Mouse (Mus musculus): ENCODE measurements around the gene Lca5.

The Lca5 gene

GRCm38 (mm10) chr9:83389570-83389969 is 51.4 kb downstream of the Lca5 start:
- no peak for DNase-seq (ENCODE audit: low spot score)

DNA sequence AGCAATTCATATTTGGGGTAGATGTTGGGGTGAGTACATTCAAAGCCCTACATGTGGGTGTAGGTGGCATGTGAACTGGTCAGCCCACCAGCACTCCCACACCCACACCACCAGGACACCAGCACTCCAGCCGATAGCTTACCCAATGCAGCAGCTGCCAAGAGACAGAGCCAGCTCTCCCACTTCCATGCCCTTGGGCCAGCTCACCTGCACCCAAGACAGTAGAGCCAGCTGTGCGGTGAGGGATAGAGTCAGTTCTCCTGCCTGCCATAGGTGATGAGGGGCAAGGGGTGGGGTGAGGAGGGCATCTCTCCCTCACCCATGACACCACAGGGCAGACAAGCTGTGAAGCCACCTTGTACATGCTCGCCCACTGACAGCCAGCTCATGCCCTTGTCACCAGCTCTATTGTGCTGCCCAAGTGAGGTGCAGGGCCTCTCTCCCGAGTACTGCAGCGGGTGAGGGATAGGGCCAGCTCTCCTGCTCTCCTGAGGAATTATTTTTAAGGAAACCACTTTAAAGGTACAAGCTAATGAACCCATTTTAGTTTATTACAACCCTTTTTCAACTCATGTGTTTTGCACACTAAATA is 54.6 kb downstream of the Lca5 start:
- DNase-seq (ENCODE audit: low spot score): no peak

GRCm38 (mm10) chr9:83385301-83385700 is 55.6 kb downstream of the Lca5 start:
- DNase-seq (ENCODE audit: low spot score): no peak

DNA sequence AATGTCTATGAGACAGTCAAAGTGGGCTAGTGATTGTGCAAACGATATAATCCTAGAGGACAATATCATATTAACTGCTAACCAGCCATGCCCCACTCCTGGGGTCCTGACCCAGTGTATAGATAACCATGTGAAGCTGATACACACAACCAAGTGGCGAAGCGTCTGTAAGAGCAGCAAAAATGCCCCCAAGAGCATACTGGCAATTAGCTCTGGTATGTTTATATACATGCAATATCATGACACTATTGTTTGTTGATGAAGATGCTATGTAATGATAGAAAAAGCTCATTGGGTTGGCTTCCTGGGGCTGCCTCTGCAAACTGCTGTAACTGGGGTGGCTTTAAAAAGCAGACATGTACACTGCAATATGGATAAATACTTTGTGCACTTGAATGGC is 57.7 kb downstream of the Lca5 start:
- DNase-seq (ENCODE audit: low spot score): no peak

DNA sequence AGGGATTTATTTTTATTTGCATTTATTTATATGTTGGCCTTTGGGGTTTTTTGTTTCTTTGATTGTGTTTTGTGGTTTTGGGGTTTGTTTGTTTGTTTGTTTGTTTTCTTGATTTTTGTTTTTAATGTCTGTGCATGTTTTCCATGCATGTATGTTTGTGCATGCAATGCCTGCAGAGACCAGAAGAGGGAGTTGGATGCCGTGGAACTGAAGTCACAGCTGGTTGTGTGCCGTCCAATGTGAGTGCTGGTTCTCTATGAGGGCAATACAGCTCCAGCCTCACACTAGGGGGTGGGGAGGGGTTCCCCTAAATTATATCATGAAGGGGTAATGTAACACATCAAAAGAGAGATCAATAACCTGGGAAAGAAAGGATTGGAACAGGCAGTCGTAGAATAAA is 58.2 kb downstream of the Lca5 start:
- DNase-seq (ENCODE audit: low spot score): no peak

- DNase-seq (ENCODE audit: low spot score): no peak
These were observed 59.6 kb downstream of the Lca5 start for GRCm38 (mm10) chr9:83381317-83381716.

GRCm38 (mm10) chr9:83379661-83380060 is 61.3 kb downstream of the Lca5 start:
- no peak for DNase-seq (ENCODE audit: low spot score)

DNA sequence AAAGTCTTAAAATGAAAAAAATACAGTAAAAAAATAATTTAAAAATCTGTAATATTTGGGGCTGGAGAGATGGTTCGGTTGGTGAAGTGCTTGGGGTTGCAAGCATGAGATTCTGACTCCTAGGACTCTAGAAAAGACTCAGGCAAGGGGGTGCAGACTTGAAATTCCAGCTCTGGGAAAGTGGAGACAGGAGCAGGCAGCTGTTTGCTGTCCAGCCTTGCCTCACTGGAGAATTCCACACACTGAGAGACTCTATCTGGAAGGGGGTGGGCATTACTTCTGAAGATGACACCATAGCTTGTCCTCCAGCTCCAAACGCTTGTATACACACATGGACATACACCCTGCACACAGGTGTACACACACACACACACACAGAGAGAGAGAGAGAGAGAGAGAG is 63.8 kb downstream of the Lca5 start:
- no peak for DNase-seq (ENCODE audit: low spot score)

DNA sequence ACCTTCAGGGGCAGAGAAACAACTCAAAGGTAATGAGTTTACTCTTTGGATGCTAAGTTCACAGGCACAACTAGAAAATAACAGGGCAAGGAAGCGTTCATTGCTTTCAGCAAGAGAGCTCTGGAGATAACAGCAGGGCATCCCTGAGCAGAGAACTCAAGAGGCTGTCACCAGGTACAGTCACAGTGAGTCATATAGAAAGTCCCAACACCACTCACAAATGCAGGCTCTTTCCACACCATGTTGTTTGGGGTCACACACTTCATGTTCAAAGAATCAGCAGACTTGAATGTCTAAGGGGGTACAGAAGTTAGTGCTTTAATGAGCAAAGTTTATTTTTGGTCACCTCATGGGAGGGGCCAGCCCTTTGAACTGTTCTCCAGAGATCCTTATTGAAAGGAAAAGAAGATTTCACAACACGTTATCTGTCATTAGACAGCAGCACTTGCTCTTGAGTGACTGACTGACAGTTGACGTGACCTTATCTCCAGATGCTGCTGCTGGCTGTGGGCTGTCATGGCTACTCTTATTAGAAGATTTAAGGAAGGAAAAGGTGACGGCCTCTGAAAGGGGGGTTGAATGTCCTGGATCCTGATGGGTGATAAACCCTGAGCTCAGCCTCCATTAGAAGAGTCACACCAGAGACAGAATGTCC is 65.3 kb downstream of the Lca5 start:
- DNase-seq (ENCODE audit: low spot score): no peak

GRCm38 (mm10) chr9:83370907-83371306 is 70.0 kb downstream of the Lca5 start:
- no peak for DNase-seq (ENCODE audit: low spot score)

DNA sequence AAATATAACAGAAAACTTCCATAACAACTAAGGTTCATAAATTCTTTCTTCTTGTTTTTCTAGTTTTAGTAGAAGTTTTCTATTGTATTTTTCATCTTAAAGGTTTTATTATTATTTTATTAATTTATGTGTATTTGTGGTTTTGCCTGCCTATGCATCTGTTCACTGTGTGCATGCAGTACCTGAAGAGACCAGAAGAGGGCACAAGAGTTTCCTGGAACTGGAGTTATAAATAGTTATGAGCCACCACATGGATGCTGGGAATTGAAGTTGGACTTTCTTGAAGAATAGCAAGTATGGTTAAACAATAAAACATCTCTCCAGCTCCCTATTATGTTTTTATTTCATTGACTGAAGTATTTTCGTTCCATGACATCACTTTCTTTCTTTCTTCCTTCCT is 72.7 kb downstream of the Lca5 start:
- DNase-seq (ENCODE audit: low spot score): no peak

GRCm38 (mm10) chr9:83355802-83356201 is 85.1 kb downstream of the Lca5 start:
- no peak for DNase-seq (ENCODE audit: low spot score)

GRCm38 (mm10) chr9:83353316-83353715 is 87.6 kb downstream of the Lca5 start:
- DNase-seq (ENCODE audit: low spot score): no peak

- DNase-seq (ENCODE audit: low spot score): no peak
These were observed 89.8 kb downstream of the Lca5 start for GRCm38 (mm10) chr9:83351171-83351570.

GRCm38 (mm10) chr9:83350613-83351012 is 90.3 kb downstream of the Lca5 start:
- DNase-seq (ENCODE audit: low spot score): no peak

GRCm38 (mm10) chr9:83349905-83350304 is 91.0 kb downstream of the Lca5 start:
- DNase-seq (ENCODE audit: low spot score): no peak

GRCm38 (mm10) chr9:83349504-83349903 is 91.4 kb downstream of the Lca5 start:
- no peak for DNase-seq (ENCODE audit: low spot score)

- no peak for DNase-seq (ENCODE audit: low spot score)
These were observed 93.4 kb downstream of the Lca5 start for GRCm38 (mm10) chr9:83347521-83347920.

- no peak for DNase-seq (ENCODE audit: low spot score)
These were observed 98.2 kb downstream of the Lca5 start for GRCm38 (mm10) chr9:83342491-83343370.
